In the genomic region with DNA sequence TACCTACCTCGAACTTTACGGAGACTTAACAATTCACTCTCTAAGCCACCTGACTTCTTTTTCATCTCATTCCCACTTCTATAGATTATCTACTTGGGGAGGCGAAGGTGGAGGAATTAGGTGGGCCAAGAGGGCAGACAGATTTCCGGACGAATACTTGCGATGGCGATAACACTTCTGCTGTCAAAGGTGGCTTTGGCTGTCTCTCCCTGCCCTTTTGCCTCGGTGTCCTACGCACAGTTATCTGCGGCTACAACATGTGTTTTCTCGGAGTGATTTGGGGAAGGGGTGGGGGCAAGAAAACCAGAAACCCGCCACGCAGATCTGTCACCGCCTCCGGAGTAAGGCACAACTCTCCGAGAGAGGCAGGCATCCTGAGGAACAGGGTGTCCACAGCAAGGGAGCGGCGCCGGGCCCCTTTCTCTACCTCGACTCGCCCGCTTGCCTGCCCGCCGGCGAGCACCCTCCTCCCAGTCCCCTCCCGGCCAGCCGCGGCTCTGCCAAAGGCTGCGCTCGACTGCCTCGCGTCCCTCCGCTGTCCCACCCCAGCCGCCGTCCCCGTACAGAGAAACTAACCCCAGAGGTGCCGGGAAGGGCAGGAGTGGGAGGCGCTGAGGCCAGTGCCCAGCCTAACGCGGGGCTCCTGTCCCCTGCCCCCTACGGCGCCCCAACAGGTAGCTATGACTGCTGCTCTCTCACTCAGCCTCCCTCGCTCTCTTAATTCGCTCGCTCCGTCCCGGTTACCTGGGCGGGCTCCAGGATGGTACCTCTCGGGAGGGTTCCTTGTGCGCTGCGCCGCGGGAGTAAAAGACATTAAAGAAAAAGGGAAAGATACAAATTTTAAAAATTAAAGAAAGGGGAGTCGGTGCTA, we compare ENCODE assay signal across 7 mouse cellular contexts. TPM values are rescaled to one million over a fixed set of nuclear protein-coding genes. Genes with fewer than 3 reads are reported as not detected.
DNase-seq lines count a peak whose midpoint lies in the region; ATAC-seq lines count a peak whose summit lies in the region.

No protein-coding gene starts in this region.

- under 1% methylated on average over 54 of the region's 54 CpGs for WGBS in hindbrain, embryonic 11.5 days

- peak; percentile 63 for ATAC-seq in hindbrain, embryonic 11.5 days (ENCODE audit: low FRiP score)
- ATAC-seq in megakaryocyte progenitor cell, adult 5-6 weeks (replicated peaks; ENCODE audit: poor library complexity), result peak; percentile 21

- H3K4me1 ChIP-seq in hindbrain, embryonic 11.5 days (replicated peaks; ENCODE audit: control insufficient read depth, insufficient read depth, low read length), result peaks cover 7% of the 10 kb centered on the region

- H3K27me3 ChIP-seq in hindbrain, embryonic 11.5 days (ENCODE audit: control insufficient read depth, insufficient read depth, low read length), result peaks cover 42% of the 10 kb centered on the region

- DNase-seq in R1 (ENCODE audit: low read depth, low spot score), result peak; percentile 51
- DNase-seq in cerebellum, adult 9-11 months, result peak; percentile 22
- DNase-seq in frontal cortex, postnatal 10 days (ENCODE audit: low spot score in 2 of 2), result peak; percentile 32 to 52
- DNase-seq in hindbrain, embryonic 11.5 days (ENCODE audit: low spot score), result peak; percentile 73
- DNase-seq in layer of hippocampus, postnatal 25 days (ENCODE audit: extremely low spot score in 1 of 2, low spot score in 1 of 2), result peak; percentile 29 to 40
- DNase-seq in spleen, postnatal 14 days (ENCODE audit: low spot score in 2 of 2), result peak; percentile 9 to 17

- H3K9me3 ChIP-seq in hindbrain, embryonic 11.5 days (ENCODE audit: control insufficient read depth, low read length), result no peaks in the 10 kb centered on the region

- peak overlapping the region; percentile 53 for H3K27ac ChIP-seq in hindbrain, embryonic 11.5 days (ENCODE audit: low read depth, low read length)

- H3K36me3 ChIP-seq in hindbrain, embryonic 11.5 days (ENCODE audit: control insufficient read depth, insufficient read depth, low read length), result no peaks in the 10 kb centered on the region

- peak overlapping the region; percentile 97 for H3K4me2 ChIP-seq in hindbrain, embryonic 11.5 days (replicated peaks; ENCODE audit: low read depth, low read length)

- peak overlapping the region; percentile 60 for H3K9ac ChIP-seq in hindbrain, embryonic 11.5 days (ENCODE audit: low read depth, low read length)

- peak overlapping the region; percentile 60 for H3K4me3 ChIP-seq in hindbrain, embryonic 11.5 days (ENCODE audit: low read depth, low read length)

RNA-seq across cellular contexts. Expression of a gene that starts 5.0 kb away (rescaled TPM):
- 43.3 and 49.4 TPM in 2 replicates for polyA plus RNA-seq in hindbrain, embryonic 11.5 days (2014; fragmentation: Nextera tagmentation; extraction: Ambion mirVana)
- 10 to 100 TPM; 23.8 to 32.4 TPM for total RNA-seq in layer of hippocampus, postnatal 25 days (2021)
- 1.1 and 1.8 TPM in 2 replicates for total RNA-seq in megakaryocyte progenitor cell, adult 5-6 weeks (2015)
- total RNA-seq in megakaryocyte progenitor cell, adult 5-6 weeks (2017), result 1.8 and 3.0 TPM in 2 replicates

RNA-seq across cellular contexts. Expression of a gene that starts 5.6 kb away (rescaled TPM):
- 358 and 405 TPM in 2 replicates for polyA plus RNA-seq in hindbrain, embryonic 11.5 days (2014; fragmentation: Nextera tagmentation; extraction: Ambion mirVana)
- 100 to 1,000 TPM; 106 to 108 TPM for total RNA-seq in layer of hippocampus, postnatal 25 days (2021)
- total RNA-seq in megakaryocyte progenitor cell, adult 5-6 weeks (2015), result 146 and 157 TPM in 2 replicates
- 268 and 289 TPM in 2 replicates for total RNA-seq in megakaryocyte progenitor cell, adult 5-6 weeks (2017)

RNA-seq across cellular contexts. Expression of a gene that starts 50.8 kb away (rescaled TPM):
- polyA plus RNA-seq in hindbrain, embryonic 11.5 days (2014; fragmentation: Nextera tagmentation; extraction: Ambion mirVana), result 0.97 and 1.1 TPM in 2 replicates
- total RNA-seq in layer of hippocampus, postnatal 25 days (2021), result 1 to 10 TPM; 2.3 to 2.4 TPM
- 1.6 and 1.8 TPM in 2 replicates for total RNA-seq in megakaryocyte progenitor cell, adult 5-6 weeks (2015)
- total RNA-seq in megakaryocyte progenitor cell, adult 5-6 weeks (2017), result 0.83 and 2.2 TPM in 2 replicates

Comparison
In these comparisons a context has a peak if more than half of its experiments do, and no peak if none do; other contexts are left out.
1. Peak in every context shown above with its lines: DNase-seq, ATAC-seq, H3K4me3 ChIP-seq and H3K27ac ChIP-seq.
2. DNase-seq: peak in every context shown above with its lines; median percentile 73 in hindbrain, embryonic 11.5 days; 51 in R1; 42 in frontal cortex, postnatal 10 days; 34 in layer of hippocampus, postnatal 25 days; 22 in cerebellum, adult 9-11 months; 13 in spleen, postnatal 14 days.
3. RNA of a gene that starts 5.0 kb away (total RNA-seq): 23.8 to 32.4 TPM in layer of hippocampus, postnatal 25 days; 1.1 to 3.0 TPM in megakaryocyte progenitor cell, adult 5-6 weeks; every median in the first group is over 4 times any median in the second.